Mouse (Mus musculus): ENCODE measurements at regions not wholly inside any gene's neighbourhood (a gene's known extent, or its start where the extent isn't known, plus 50 kb on each side); places are given as distances from the start of the nearest gene placed in this dataset.

DNA sequence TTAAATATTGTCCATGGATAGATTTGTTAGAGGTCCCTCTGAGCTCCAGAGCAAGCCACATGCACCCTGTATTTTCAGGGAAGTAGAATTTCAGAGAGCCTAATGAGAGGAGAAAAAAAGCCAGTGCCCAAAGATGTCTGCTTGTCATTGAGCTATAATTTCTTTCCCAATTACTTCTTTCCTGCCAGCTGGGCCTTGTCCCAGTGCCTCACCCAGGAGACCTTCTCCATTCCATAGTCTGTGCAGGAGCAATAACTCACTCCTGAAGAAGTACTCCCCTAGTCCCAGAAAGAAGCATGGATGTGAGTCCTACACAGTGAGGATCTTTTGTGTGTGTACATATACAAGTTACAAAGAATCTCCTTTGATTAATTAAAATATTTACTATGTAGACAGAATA lies 89.4 kb upstream of the Trpc6 start:
- TF ChIP-seq HCFC1 (IDR thresholded peaks at IDR 0.05; ENCODE audit: borderline replicate concordance, insufficient read depth, low read length), result no peak
- TF ChIP-seq ZNF384 (IDR thresholded peaks at IDR 0.05; ENCODE audit: low read depth, low read length), result no peak
- no peak for TF ChIP-seq MAFK (IDR thresholded peaks at IDR 0.05; ENCODE audit: insufficient read depth, low read depth, low read length)
